Mouse (Mus musculus): ENCODE data around the gene Pdcd10. TPM values are rescaled to one million over a fixed set of nuclear protein-coding genes. Genes with fewer than 3 reads are reported as not detected.

The Pdcd10 gene
- polyA plus RNA-seq, 1 experiment from 2014 or later, result 87.7 TPM

Other genes with a start within 250 kb of the Pdcd10 start
- not detected in 2 replicates for gene Wdr49, start 74.7 kb downstream of the Pdcd10 start, polyA plus RNA-seq (2015; fragmentation: Nextera tagmentation; extraction: Ambion mirVana)
- 5.5 and 7.6 TPM in 2 replicates for gene Serpini1, start 691 bp upstream of the Pdcd10 start, polyA plus RNA-seq (2015; fragmentation: Nextera tagmentation; extraction: Ambion mirVana)
- not detected in 2 replicates for gene Gm29133, start 191.3 kb upstream of the Pdcd10 start, polyA plus RNA-seq (2015; fragmentation: Nextera tagmentation; extraction: Ambion mirVana)

All from embryonic facial prominence, embryonic 13.5 days (tissue).